Comparison of ENCODE assay signal across 27 mouse cellular contexts in genomic region chr7:140144550-140144949, GRCm38 (mm10). TPM values are rescaled to one million over a fixed set of nuclear protein-coding genes. Genes with fewer than 3 reads are reported as not detected.
A peak's percentile ranks its signal among the peaks of the same experiment; 100 is the strongest.
DNase-seq lines count a peak whose midpoint lies in the region; TF ChIP-seq lines count a peak whose summit lies in the region.
"Had no signal": no experiment of that assay in that cellular context is flagged by ENCODE, and none has a peak within 500 bp of the region (broad histone marks: within the 10 kb centered on the region; RNA-seq: fewer than 3 reads in every experiment).

No protein-coding gene starts in this region.

- H3K4me3 ChIP-seq in gastrocnemius, adult 2 months = no peak overlapping the region
- H3K4me3 ChIP-seq in heart, adult 2 months = no peak overlapping the region
- H3K4me3 ChIP-seq in left cerebral cortex, adult 2 months = no peak overlapping the region
- H3K4me3 ChIP-seq: embryonic facial prominence, embryonic 10.5 days; embryonic facial prominence, embryonic 12.5 days; forebrain, embryonic 13.5 days; forebrain, embryonic 15.5 days had no signal

- H3K36me3 ChIP-seq in heart, adult 2 months (ENCODE audit: control insufficient read depth, insufficient read depth, low read length) = no peaks in the 10 kb centered on the region
- H3K36me3 ChIP-seq: forebrain, embryonic 15.5 days had no signal

- H3K4me1 ChIP-seq in heart, adult 2 months (ENCODE audit: control insufficient read depth, insufficient read depth, low read length) = no peaks in the 10 kb centered on the region; the same call in 1 of the 2 replicates
- H3K4me1 ChIP-seq: embryonic facial prominence, embryonic 10.5 days; embryonic facial prominence, embryonic 12.5 days; forebrain, embryonic 13.5 days had no signal

- H3K9ac ChIP-seq in heart, adult 2 months (ENCODE audit: low read depth, low read length) = no peak overlapping the region
- H3K9ac ChIP-seq: embryonic facial prominence, embryonic 12.5 days; forebrain, embryonic 13.5 days; forebrain, embryonic 15.5 days had no signal

- intact Hi-C loops in gastrocnemius, adult 2 months (cut with DNase I) = loop anchor here (10.0 kb wide), 1 partner anchor 170 kb away; the partner anchor contains the start of gene 6430531B16Rik
- intact Hi-C loops in heart, adult 2 months (cut with DNase I) = loop anchor here (5.0 kb wide), 1 partner anchor 177 kb away; no protein-coding TSS in a partner anchor
- intact Hi-C loops in heart, postnatal 10 days (cut with DNase I) = loop anchor here (5.0 kb wide), 1 partner anchor 177 kb away; no protein-coding TSS in a partner anchor
- intact Hi-C loops in left cerebral cortex, adult 2 months (cut with DNase I) = loop anchor here (5.0 kb wide), 1 partner anchor 177 kb away; no protein-coding TSS in a partner anchor
- intact Hi-C loops in left cerebral cortex, postnatal 25 days (cut with DNase I) = no loop called here

- peak; percentile 47 for TF ChIP-seq CTCF in gastrocnemius, adult 2 months (IDR thresholded peaks at IDR 0.05)
- TF ChIP-seq CTCF in heart, adult 2 months (IDR thresholded peaks at IDR 0.05) = peak; percentile 60
- peak; percentile 43 for TF ChIP-seq CTCF in left cerebral cortex, adult 2 months (IDR thresholded peaks at IDR 0.05)

- no peak for TF ChIP-seq EP300 in heart, adult 2 months (IDR thresholded peaks at IDR 0.05; ENCODE audit: insufficient read depth, low read depth, low read length)

- H3K27ac ChIP-seq in gastrocnemius, adult 2 months = no peak overlapping the region
- H3K27ac ChIP-seq in heart, adult 2 months = no peak overlapping the region
- no peak overlapping the region for H3K27ac ChIP-seq in left cerebral cortex, adult 2 months
- H3K27ac ChIP-seq: embryonic facial prominence, embryonic 10.5 days; embryonic facial prominence, embryonic 12.5 days; forebrain, embryonic 13.5 days; forebrain, embryonic 15.5 days had no signal

- no peaks in the 10 kb centered on the region for H3K79me2 ChIP-seq in heart, adult 2 months (replicated peaks; ENCODE audit: control insufficient read depth, insufficient read depth, low read length)

- H3K27me3 ChIP-seq in heart, adult 2 months (ENCODE audit: control insufficient read depth, insufficient read depth, low read length) = no peaks in the 10 kb centered on the region
- H3K27me3 ChIP-seq: CH12.LX; embryonic facial prominence, embryonic 12.5 days; forebrain, embryonic 13.5 days; forebrain, embryonic 15.5 days; Patski had no signal

- no peak for DNase-seq in gastrocnemius, adult 2 months
- DNase-seq in gastrocnemius, adult 8-10 months (ENCODE audit: low spot score in 2 of 2) = no peak
- DNase-seq in heart, adult 2 months = no peak
- DNase-seq in heart, postnatal 10 days = no peak
- no peak for DNase-seq in left cerebral cortex, adult 2 months (ENCODE audit: extremely low spot score in 1 of 2, low spot score in 2 of 2)
- DNase-seq in left cerebral cortex, postnatal 25 days (ENCODE audit: low spot score in 2 of 2) = no peak
- DNase-seq: adrenal gland, adult 8-10 months; adrenal gland, postnatal 14 days; adrenal gland, postnatal 36 days; B cell, adult 2 months; cerebellum, adult 11-12 months; cerebellum, adult 2 months; cerebellum, adult 9-10 months; cerebellum, postnatal 10 days had no signal

- WGBS in heart, adult 2 months = 91% methylated on average over 4 of the region's 4 CpGs

- no peak for TF ChIP-seq POLR2A in heart, adult 2 months (IDR thresholded peaks at IDR 0.05; ENCODE audit: insufficient read depth, low read depth, low read length)

RNA-seq across cellular contexts. Expression of gene Mtg1, which starts 7.2 kb away (rescaled TPM):
- total RNA-seq in gastrocnemius, adult 2 months (2021) = 10 to 100 TPM; 26.5 to 33.2 TPM
- 10 to 100 TPM; 24.2 to 28.0 (median 25.1) TPM for total RNA-seq in gastrocnemius, adult 8-10 months (2022)
- total RNA-seq in heart, adult 2 months (2021) = 10 to 100 TPM; 25.2 to 27.3 TPM
- 46.2 and 68.8 TPM in 2 replicates for polyA plus RNA-seq in heart, adult 2 months (2012; rRNA removed)
- 10 to 100 TPM; 22.9 to 25.3 TPM for total RNA-seq in heart, postnatal 10 days (2021)
- total RNA-seq in left cerebral cortex, adult 2 months (2021) = 10 to 100 TPM; 21.0 to 21.5 TPM
- 10 to 100 TPM; 22.4 TPM for total RNA-seq in left cerebral cortex, postnatal 25 days (2021)

RNA-seq across cellular contexts. Expression of gene Sprn, which starts 10.1 kb away (rescaled TPM):
- under 1 TPM; 0.13 to 0.50 TPM for total RNA-seq in gastrocnemius, adult 2 months (2021)
- total RNA-seq in gastrocnemius, adult 8-10 months (2022) = under 1 TPM; 0.07 to 0.22 (median 0.16) TPM
- total RNA-seq in heart, adult 2 months (2021) = under 1 TPM; 0.52 TPM
- polyA plus RNA-seq in heart, adult 2 months (2012; rRNA removed) = 0.85 and 1.9 TPM in 2 replicates
- total RNA-seq in heart, postnatal 10 days (2021) = under 1 TPM; 0.50 to 0.55 TPM
- 100 to 1,000 TPM; 135 to 144 TPM for total RNA-seq in left cerebral cortex, adult 2 months (2021)
- total RNA-seq in left cerebral cortex, postnatal 25 days (2021) = 100 to 1,000 TPM; 160 to 172 TPM
- total RNA-seq: CH12.LX had no signal
- polyA plus RNA-seq: activated CD4-positive, CD25-positive, alpha-beta regulatory T cell, adult 4 months; CD4-positive, CD25-positive, alpha-beta regulatory T cell, adult 4 months; G1E had no signal

RNA-seq across cellular contexts. Expression of gene Olfr522, which starts 20.0 kb away (rescaled TPM):
- not detected for total RNA-seq in gastrocnemius, adult 2 months (2021)
- not detected for total RNA-seq in gastrocnemius, adult 8-10 months (2022)
- total RNA-seq in heart, adult 2 months (2021) = not detected
- polyA plus RNA-seq in heart, adult 2 months (2012; rRNA removed) = not detected in 2 replicates
- total RNA-seq in heart, postnatal 10 days (2021) = not detected
- not detected for total RNA-seq in left cerebral cortex, adult 2 months (2021)
- total RNA-seq in left cerebral cortex, postnatal 25 days (2021) = not detected
- total RNA-seq: adrenal gland, adult 18-20 months; adrenal gland, adult 8-10 months; adrenal gland, postnatal 14 days; adrenal gland, postnatal 36 days; CH12.LX had no signal
- polyA plus RNA-seq: activated CD4-positive, CD25-positive, alpha-beta regulatory T cell, adult 4 months; CD4-positive, CD25-positive, alpha-beta regulatory T cell, adult 4 months; cerebellum, adult 2 months; cortical plate, adult 2 months; embryonic facial prominence, embryonic 10.5 days; embryonic facial prominence, embryonic 12.5 days; embryonic facial prominence, embryonic 14.5 days; forebrain, embryonic 11.5 days; forebrain, embryonic 13.5 days; forebrain, embryonic 15.5 days; G1E; Patski had no signal

RNA-seq across cellular contexts. Expression of gene Echs1, which starts 28.3 kb away (rescaled TPM):
- 100 to 1,000 TPM; 116 to 201 TPM for total RNA-seq in gastrocnemius, adult 2 months (2021)
- total RNA-seq in gastrocnemius, adult 8-10 months (2022) = 100 to 1,000 TPM; 113 to 159 (median 136) TPM
- 100 to 1,000 TPM; 438 to 535 TPM for total RNA-seq in heart, adult 2 months (2021)
- polyA plus RNA-seq in heart, adult 2 months (2012; rRNA removed) = 473 and 490 TPM in 2 replicates
- total RNA-seq in heart, postnatal 10 days (2021) = 100 to 1,000 TPM; 240 to 272 TPM
- 10 to 100 TPM; 51.6 to 52.6 TPM for total RNA-seq in left cerebral cortex, adult 2 months (2021)
- total RNA-seq in left cerebral cortex, postnatal 25 days (2021) = 10 to 100 TPM; 46.1 to 49.0 TPM

RNA-seq across cellular contexts. Expression of gene Olfr523, which starts 28.5 kb away (rescaled TPM):
- not detected for total RNA-seq in gastrocnemius, adult 2 months (2021)
- total RNA-seq in gastrocnemius, adult 8-10 months (2022) = not detected
- total RNA-seq in heart, adult 2 months (2021) = not detected
- not detected in 2 replicates for polyA plus RNA-seq in heart, adult 2 months (2012; rRNA removed)
- total RNA-seq in heart, postnatal 10 days (2021) = not detected
- under 1 TPM; 0.12 to 0.14 TPM for total RNA-seq in left cerebral cortex, adult 2 months (2021)
- not detected for total RNA-seq in left cerebral cortex, postnatal 25 days (2021)
- total RNA-seq: adrenal gland, adult 18-20 months; adrenal gland, adult 8-10 months; adrenal gland, postnatal 14 days; adrenal gland, postnatal 36 days; CH12.LX had no signal
- polyA plus RNA-seq: activated CD4-positive, CD25-positive, alpha-beta regulatory T cell, adult 4 months; CD4-positive, CD25-positive, alpha-beta regulatory T cell, adult 4 months; cortical plate, adult 2 months; embryonic facial prominence, embryonic 10.5 days; embryonic facial prominence, embryonic 12.5 days; forebrain, embryonic 11.5 days; forebrain, embryonic 13.5 days; forebrain, embryonic 15.5 days; G1E; Patski had no signal

Comparison
In these comparisons a context has a peak if more than half of its experiments do, and no peak if none do; other contexts are left out.
1. RNA of gene Sprn, which starts 10.1 kb away (total RNA-seq): 160 to 172 TPM in left cerebral cortex, postnatal 25 days and 135 to 144 TPM in left cerebral cortex, adult 2 months; 0.50 to 0.55 TPM in heart, postnatal 10 days, 0.52 TPM in heart, adult 2 months, 0.13 to 0.50 TPM in gastrocnemius, adult 2 months and 0.07 to 0.22 TPM in gastrocnemius, adult 8-10 months; every median in the first group is over 10 times any median in the second.
2. Peak in every context shown above with its lines, with median percentiles within 50 percentile points of each other: CTCF ChIP-seq.